Mouse (Mus musculus): Measurements from ENCODE around the gene Slamf6.

DNA sequence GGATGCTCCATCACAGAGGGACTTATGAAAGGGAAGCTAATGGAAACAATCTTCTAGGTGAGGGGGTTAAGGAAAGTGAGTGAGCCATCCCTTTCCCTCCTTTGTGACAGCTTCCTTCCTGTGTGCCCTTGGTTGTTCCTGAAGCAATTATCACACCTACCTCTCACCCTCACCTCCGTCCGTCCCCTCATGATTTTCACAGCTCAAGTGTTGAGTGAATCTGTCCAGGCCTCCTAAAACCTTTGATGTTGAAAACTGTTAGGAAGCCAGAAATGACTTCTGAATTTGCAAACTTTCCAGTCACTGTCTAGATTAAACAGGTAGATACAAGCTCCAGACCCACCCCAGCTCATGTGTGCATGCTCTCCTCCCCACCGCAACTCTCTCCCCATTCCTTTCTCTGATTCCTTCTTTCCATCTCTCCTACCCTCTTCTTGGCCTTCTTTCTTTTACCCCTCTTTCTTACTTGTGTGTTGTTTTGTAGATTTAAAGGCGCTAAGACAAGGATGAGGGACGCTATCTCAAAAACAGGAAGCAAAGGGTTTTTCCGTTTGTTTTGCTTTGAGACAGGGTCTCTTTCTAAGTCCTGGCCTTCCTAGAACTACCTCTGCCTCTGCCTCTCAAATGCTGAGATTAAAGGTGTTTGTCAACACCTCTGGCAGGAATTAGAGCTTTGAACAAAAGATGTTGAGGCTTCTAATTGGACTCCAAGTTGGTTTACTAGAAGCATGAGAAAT, 48.9 kb downstream of the Slamf6 start:
- TF ChIP-seq CTCF (IDR thresholded peaks at IDR 0.05; ENCODE audit: borderline replicate concordance, insufficient read depth, low read length): no peak
- no peak for TF ChIP-seq POLR2A (IDR thresholded peaks at IDR 0.05; ENCODE audit: low read depth, low read length)
